Mouse (Mus musculus) olfactory bulb, adult 2 months (tissue): ENCODE results near the gene Esp1.
"Not testable (repeated sequence)": the region's sequence is repeated elsewhere in the genome, so short reads cannot be mapped to it uniquely, and the experiment has no call there.

Experiments
- CTCF ChIP-seq: fragments of 200-500 bp; IDR thresholded peaks from 2 replicates; pipeline ENCODE4 v1.5.1; 2012; ENCODE audit warnings: low read depth, mild to moderate bottlenecking, low read length, moderate library complexity; ENCODE audit not compliant: insufficient read depth
- POLR2A ChIP-seq: fragments of 200-500 bp; IDR thresholded peaks from 2 replicates; pipeline ENCODE4 v1.6.1; 2012; ENCODE audit warnings: mild to moderate bottlenecking, low read depth, low read length, moderate library complexity; ENCODE audit not compliant: insufficient read depth

DNA sequence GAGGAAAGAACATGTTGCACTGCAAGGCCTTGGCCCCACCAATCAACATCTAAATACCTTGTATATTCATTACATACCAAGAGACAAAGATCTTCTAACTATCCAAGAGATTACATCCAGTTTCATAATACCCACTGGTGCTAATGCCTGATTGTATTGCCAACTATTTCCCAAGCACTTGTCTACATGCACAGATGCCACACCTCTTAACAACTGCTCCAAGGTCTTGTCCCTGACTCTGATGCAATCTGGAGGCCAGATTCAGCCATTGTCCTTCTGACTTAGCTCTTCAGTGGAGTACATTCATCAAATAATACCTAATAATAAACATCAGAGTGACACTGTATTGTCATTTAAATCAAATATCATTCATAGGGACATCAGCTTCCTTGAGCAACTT lies 9.9 kb upstream of the Esp1 start:
- not testable (repeated sequence) for TF ChIP-seq POLR2A, CTCF
